Mouse (Mus musculus) heart, postnatal 36 days (tissue): Measurements from ENCODE around the gene Smg6. TPM values are rescaled to one million over a fixed set of nuclear protein-coding genes. Genes with fewer than 3 reads are reported as not detected.
A peak's percentile ranks its signal among the peaks of the same experiment; 100 is the strongest.
"Not testable (repeated sequence)": the region's sequence is repeated elsewhere in the genome, so short reads cannot be mapped to it uniquely, and the experiment has no call there.

Experiments
- DNase-seq, 2 experiments: peaks; one replicate each; pipeline ENCODE4 v3.0.0; 2021 to 2022
- intact Hi-C: fragments of 180-260 bp; cut with DNase I; formaldehyde crosslinking; loops from one replicate; pipeline ENCODE4 v1.15.1; 2025
- total RNA-seq, 2 experiments: library from RNA; stranded (reverse); gene quantifications; 2 replicates each; pipeline ENCODE4 v1.2.3; 2021

Smg6 gene
- total RNA-seq, 2 experiments from 2014 or later: 18.2 to 21.0 TPM

- intact Hi-C loops: no loop called here
- DNase-seq: no peak
Observed at GRCm38 (mm10) chr11:75171186-75171865, 245.7 kb downstream of the Smg6 start.

- intact Hi-C loops: no loop called here
Observed at GRCm38 (mm10) chr11:75172151-75173094, 246.8 kb downstream of the Smg6 start.

GRCm38 (mm10) chr11:75173095-75173798 is 247.6 kb downstream of the Smg6 start:
- intact Hi-C loops: no loop called here
- peak; percentile 82 to 85 for DNase-seq

More at GRCm38 (mm10) chr11:75172151-75173094, 246.8 kb downstream of the Smg6 start:
- DNase-seq: no peak

- intact Hi-C loops: no loop called here
- no peak for DNase-seq
Observed at GRCm38 (mm10) chr11:75173799-75174165, 248.2 kb downstream of the Smg6 start.

- intact Hi-C loops, DNase-seq: not testable (repeated sequence)
Observed at GRCm38 (mm10) chr11:75174574-75174973, 249.0 kb downstream of the Smg6 start.

- intact Hi-C loops: loop anchor here (5.0 kb wide), 2 partner anchors 229 to 274 kb away; partner anchors contain the start of gene Wdr81
- DNase-seq: no peak
Observed at GRCm38 (mm10) chr11:75178011-75178410, 252.4 kb downstream of the Smg6 start.

- intact Hi-C loops: loop anchor here (1.0 to 5.0 kb wide), 3 partner anchors 113 to 274 kb away; partner anchors contain the start of gene Wdr81
Observed at GRCm38 (mm10) chr11:75178672-75179208, 253.1 kb downstream of the Smg6 start, which contains the start of gene Ovca2. Gene Ovca2 (minus strand): TSS chr11:75178835.

GRCm38 (mm10) chr11:75183917-75184570 is 258.4 kb downstream of the Smg6 start:
- intact Hi-C loops: no loop called here
- DNase-seq: no peak

More at GRCm38 (mm10) chr11:75178672-75179208, 253.1 kb downstream of the Smg6 start, which contains the start of gene Ovca2:
- DNase-seq: peak; percentile 86 to 90

GRCm38 (mm10) chr11:75184573-75184972 is 258.9 kb downstream of the Smg6 start:
- DNase-seq: no peak
- intact Hi-C loops: no loop called here

- intact Hi-C loops: no loop called here
- DNase-seq: no peak
Observed at GRCm38 (mm10) chr11:75184986-75185385, 259.4 kb downstream of the Smg6 start.

- intact Hi-C loops: loop anchor here (5.0 to 10.0 kb wide), 3 partner anchors 157 to 385 kb away; partner anchors contain the start of genes Rpa1 and Smyd4
- DNase-seq: no peak
Observed at GRCm38 (mm10) chr11:75189713-75190370, 264.2 kb downstream of the Smg6 start.

GRCm38 (mm10) chr11:75190371-75190724 is 264.7 kb downstream of the Smg6 start:
- intact Hi-C loops: loop anchor here (5.0 to 10.0 kb wide), 3 partner anchors 157 to 384 kb away; partner anchors contain the start of genes Rpa1 and Smyd4
- peak; percentile 72 to 73 for DNase-seq

DNA sequence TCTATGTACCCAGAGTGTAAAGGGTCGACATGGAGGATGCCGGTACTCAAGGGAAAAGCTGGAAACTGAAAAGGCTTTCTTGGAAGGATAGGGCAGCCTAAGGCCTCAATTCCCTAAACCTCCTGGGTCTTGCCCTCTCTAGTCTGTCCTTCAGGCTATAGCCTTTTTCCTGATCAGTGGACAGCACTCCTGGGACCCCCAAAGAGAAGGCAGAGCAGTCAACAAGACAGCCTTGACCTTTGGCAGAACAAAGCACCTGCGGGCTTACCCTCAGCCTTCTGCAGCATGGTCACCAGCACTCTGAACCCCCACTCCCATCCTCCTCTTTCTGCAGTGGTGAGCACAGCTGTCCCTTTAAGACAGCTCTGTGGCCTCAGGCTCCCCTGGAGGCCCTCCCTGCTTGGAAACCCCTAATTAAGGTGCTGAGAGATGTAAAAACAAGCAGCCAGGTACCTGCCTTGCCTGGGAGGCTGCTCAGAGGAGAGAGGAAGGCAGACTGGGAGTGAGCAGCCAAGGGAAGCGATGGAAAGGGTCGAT is 265.4 kb downstream of the Smg6 start, which contains the start of gene Dph1:
Dph1 (minus strand) TSS at position 337 of the 537 bp plus-strand sequence.
- DNase-seq: no peak
- intact Hi-C loops: loop anchor here (5.0 to 10.0 kb wide), 3 partner anchors 156 to 384 kb away; partner anchors contain the start of genes Rpa1 and Smyd4

GRCm38 (mm10) chr11:75191841-75192240 is 266.2 kb downstream of the Smg6 start:
- intact Hi-C loops: loop anchor here (1.0 to 10.0 kb wide), 4 partner anchors 39 to 383 kb away; partner anchors contain the start of genes Rpa1 and Smyd4
- DNase-seq: no peak

DNA sequence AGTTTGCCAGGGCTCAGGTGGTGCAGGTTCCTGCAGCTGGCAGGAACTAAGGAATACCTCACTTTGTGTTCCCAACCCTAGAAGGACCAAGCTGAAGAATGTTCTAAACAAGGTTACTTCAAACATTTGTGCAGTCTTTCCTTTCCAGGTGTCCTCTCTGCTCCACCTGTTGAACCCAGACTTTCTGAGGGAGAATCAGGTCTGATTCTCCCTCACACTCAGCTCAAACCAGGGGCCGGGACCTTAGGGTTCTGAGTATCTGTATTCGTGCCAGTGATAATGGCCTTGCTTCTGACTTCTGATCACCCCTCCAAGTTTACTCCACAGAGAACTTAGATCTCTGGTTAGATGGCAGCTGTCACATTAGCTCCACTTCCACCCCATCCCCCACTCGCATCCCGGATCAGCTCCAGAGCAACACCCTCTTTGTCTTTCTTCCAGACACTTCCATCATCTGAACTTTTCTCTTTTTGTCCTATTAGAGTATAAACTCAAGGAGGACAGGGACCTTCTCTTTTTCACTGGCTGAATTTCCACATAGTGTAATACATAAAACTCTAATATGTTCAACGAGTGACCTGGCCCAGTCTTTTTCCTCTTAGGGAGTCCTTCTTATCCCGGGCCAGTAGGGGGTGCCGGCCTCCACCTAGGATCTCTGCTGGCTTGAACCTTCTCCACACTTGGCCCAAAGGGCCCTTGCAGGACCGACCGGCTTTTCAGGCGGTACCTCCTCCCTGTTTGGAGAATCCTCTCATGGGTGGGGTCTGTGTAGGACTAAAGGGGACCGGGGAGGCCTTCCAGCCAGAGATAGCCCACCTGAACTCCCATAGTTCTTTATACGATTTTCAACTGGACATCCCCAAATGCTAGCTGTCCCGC is 267.0 kb downstream of the Smg6 start:
- intact Hi-C loops: loop anchor here (1.0 to 10.0 kb wide), 5 partner anchors 39 to 382 kb away; partner anchors contain the start of genes Rpa1 and Smyd4
- peak; percentile 80 to 81 for DNase-seq

DNA sequence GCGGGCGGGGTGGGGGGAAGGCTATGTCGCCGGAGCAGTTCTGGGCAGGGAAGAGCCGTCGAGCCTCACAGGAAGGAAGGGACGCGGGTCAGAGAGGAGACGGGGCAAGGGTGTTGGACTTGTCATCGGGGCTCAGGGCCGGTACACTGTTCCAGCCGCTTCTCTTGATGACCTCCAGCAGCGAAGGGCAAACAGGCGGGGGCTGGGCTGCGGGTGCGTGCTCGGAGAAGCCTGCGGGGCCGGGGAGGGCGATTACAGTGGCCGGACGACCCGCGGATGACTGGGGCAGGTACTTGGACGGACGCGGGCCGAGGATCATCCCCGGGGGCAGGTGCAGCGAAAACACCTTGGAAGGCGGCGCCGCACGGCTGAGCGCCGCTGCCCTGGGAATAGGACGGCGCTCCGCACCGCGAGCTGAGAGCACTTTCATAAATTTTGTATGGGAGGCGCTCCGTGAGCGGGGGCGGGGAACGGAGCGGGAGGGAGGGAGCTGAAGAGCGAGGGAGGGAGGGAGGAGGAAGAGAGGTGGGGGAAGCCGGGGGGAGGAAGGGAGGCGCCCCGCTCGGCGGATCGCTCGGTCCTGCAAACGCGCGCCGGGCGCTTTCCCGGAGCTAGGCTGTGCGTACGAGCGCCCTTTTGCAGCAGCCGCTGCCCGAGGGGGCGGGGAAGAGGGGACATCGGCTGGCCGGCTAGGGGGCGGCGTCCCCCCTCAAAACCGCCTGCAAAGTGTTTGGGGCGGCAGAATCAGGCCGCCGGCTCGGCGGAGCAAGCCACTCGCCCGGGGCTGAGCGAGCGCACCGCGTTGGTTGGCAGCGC is 267.8 kb downstream of the Smg6 start, which contains the start of gene Rtn4rl1:
Rtn4rl1 (plus strand) TSS at position 528 of the 816 bp plus-strand sequence.
- DNase-seq: peak; percentile 69 to 79
- intact Hi-C loops: loop anchor here (1.0 to 10.0 kb wide), 4 partner anchors 98 to 381 kb away; partner anchors contain the start of genes Rpa1 and Smyd4
